Mouse (Mus musculus): Measurements from ENCODE around the gene Cd33. TPM values are rescaled to one million over a fixed set of nuclear protein-coding genes. Genes with fewer than 3 reads are reported as not detected.

The Cd33 gene
- 0.39 and 0.51 TPM in 2 replicates for polyA plus RNA-seq (2016; fragmentation: Nextera tagmentation; extraction: Ambion mirVana)

DNA sequence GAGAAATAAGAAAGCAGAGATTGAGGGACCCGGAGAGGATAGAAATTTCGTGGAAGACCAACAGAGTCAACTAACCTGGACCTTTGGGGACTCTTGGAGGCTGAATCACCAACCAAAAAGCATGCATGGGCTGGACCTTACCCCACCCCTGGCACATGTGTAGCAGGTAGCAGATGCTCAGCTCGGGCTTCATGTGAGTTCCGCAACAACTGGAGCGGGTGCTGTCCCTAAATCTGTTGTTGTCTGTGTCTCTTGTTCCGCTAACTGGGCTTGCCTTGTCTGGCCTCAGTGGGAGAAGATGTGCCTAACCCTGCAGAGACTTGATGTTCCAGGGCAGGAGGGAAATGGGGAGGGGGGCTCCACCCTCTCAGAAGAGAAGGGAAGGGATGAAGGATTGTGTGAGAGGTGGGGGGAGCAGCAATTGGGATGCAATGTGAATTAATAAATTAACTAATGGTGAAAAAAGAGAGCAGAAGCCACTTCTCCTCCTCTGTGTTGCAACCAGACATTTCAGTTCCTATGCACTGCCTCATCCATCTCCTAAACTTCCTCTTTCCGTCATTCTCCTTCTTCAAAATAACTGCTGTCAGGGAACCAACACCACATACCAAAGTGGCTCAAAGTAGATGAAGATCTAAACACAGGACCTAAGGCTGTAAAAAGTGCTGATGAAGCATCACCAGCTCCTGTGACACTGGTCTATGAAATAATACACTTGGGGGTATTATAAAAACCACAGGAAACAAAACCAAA lies at the start of gene Cd33:
TSS of gene Cd33 (minus strand) at position 204 of the 753 bp plus-strand sequence.
- H3K4me1 ChIP-seq: no peaks in the 10 kb centered on the region
- WGBS: 84% methylated on average over 7 of the region's 7 CpGs
- H3K27me3 ChIP-seq (replicated peaks; ENCODE audit: low read depth, poor library complexity, severe bottlenecking): no peaks in the 10 kb centered on the region
- no peak within 1 kb of the TSS for H3K4me3 ChIP-seq
- no peak within 1 kb of the TSS for H3K27ac ChIP-seq (replicated peaks)
- no peaks in the 10 kb centered on the region for H3K36me3 ChIP-seq (replicated peaks)
- no peak for DNase-seq (ENCODE audit: low spot score)
- H3K9me3 ChIP-seq: no peaks in the 10 kb centered on the region

DNA sequence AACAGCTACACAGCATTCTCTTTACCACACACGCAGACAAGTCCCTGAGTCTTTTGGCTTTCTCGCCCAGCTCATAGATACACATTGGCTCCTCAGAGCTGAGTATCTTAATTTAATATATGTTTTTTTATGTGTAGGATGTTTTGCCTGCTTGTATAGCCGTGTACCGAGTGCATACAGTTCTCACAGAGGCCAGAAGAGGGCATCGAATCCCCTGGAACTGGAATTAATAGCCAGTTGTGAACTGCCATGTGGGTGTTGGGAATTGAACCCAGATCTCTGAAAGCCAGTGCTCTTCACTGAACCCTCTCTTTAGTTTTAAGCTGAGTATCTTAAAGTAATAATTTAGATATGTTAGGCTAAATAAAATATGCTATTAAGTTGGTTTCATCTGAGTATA lies 40.6 kb upstream of the Cd33 start:
- WGBS: 91% methylated on average over 5 of the region's 5 CpGs

DNA sequence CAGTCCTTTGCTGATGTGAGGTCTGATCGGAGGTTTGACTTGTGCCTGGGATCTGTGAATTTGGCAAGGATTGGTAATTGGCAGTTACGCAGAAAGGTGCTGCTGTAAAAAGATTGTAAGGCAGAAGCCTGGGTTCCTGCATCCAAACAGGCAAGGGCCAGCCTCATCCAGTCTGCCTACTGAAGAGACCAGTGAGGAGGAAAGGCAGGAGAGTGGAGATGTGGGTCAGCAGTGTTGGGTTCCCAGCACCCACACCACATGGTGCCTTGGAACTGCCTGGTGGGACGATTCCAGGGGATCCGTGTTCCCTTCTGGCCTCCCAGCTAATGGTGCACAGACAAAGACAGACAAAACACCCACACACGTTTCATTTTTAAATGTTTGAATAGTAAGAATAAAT lies 36.3 kb upstream of the Cd33 start:
- H3K4me3 ChIP-seq: peak overlapping the region; percentile 76
- no peak for DNase-seq (ENCODE audit: low spot score)
- peaks cover 15% of the 10 kb centered on the region for H3K4me1 ChIP-seq
- peaks cover 36% of the 10 kb centered on the region for H3K36me3 ChIP-seq (replicated peaks)
- H3K9me3 ChIP-seq: no peaks in the 10 kb centered on the region
- H3K27me3 ChIP-seq (replicated peaks; ENCODE audit: low read depth, poor library complexity, severe bottlenecking): no peaks in the 10 kb centered on the region
- H3K27ac ChIP-seq (replicated peaks): peak overlapping the region; percentile 89
- 74% methylated on average over 5 of the region's 5 CpGs for WGBS

More for the DNA sequence above, 40.6 kb upstream of the Cd33 start:
- Histone ChIP-seq H3K4me3 (no peak overlapping the region), H3K27ac (replicated peaks) (no peak overlapping the region), H3K27me3 (replicated peaks; ENCODE audit: low read depth, poor library complexity, severe bottlenecking) (no peaks in the 10 kb centered on the region), H3K4me1 (peaks cover 15% of the 10 kb centered on the region), H3K9me3 (no peaks in the 10 kb centered on the region), H3K36me3 (replicated peaks) (peaks cover 73% of the 10 kb centered on the region)
- DNase-seq (ENCODE audit: low spot score): no peak

DNA sequence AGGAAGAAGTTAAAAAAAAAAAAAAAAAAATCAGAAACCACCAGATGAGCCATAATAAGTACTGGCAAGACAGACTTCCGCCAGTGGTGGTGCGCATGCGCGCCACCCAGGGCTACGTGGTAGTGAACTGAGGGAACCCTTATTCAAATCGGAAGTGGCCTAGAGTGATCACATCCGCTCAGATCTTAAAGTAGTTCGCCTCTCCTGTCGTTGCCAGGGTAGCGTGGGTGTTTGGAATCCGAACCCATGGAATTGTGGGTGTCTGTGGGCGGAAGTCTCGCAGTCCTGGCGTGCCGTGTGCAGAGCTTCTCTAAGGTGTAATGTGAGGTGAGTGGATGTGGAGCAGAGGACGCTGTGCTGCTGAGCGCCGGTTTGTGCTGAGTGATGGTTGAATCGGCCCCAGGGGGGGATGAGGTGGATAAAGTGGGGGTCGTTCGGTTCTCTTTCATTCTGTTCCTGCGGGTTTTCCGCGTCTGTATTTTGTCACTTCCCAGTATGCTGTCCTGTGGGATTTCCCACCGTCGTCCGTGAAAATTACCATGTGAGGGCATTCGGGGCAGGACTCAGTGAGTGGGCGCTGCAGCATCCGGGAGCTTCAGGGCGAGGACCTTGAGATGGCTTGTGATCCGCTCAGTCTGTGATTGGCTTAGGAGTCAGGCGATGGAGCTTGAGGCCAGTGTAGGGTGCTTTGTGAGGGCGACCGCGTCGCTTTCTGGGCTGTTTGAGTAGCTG lies 35.4 kb upstream of the Cd33 start, which contains the start of gene Zfp719:
TSS of gene Zfp719 (plus strand) at position 171 of the 732 bp plus-strand sequence.
- Histone ChIP-seq H3K4me3 (peak within 1 kb of the TSS; percentile 76), H3K27ac (replicated peaks) (peak within 1 kb of the TSS; percentile 89), H3K36me3 (replicated peaks) (peaks cover 36% of the 10 kb centered on the region), H3K4me1 (peaks cover 15% of the 10 kb centered on the region), H3K27me3 (replicated peaks; ENCODE audit: low read depth, poor library complexity, severe bottlenecking) (no peaks in the 10 kb centered on the region), H3K9me3 (no peaks in the 10 kb centered on the region)
- WGBS: under 1% methylated on average over 37 of the region's 37 CpGs
- peak; percentile 94 for DNase-seq (ENCODE audit: low spot score)

DNA sequence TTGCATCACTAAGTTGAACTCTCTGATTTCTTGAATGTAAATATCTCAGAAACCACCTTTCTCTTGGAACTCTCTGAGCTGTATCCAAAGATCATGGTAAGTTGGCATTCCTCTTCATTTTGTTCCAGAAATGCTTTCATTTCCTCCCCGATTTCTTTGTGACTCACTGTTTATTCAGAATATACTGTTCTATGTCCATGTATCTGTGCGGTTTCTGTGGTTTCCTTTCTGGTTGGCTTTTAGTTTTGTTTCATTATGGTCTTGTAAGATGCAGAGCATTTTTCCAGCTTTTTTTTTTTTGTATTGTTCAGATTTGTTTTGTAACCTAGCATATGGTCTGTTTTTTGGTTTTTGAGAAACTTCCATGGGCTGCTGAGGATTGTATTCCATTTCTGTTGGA lies 27.0 kb upstream of the Cd33 start:
- 91% methylated on average over 2 of the region's 2 CpGs for WGBS
- DNase-seq (ENCODE audit: low spot score): no peak
- no peaks in the 10 kb centered on the region for H3K4me1 ChIP-seq
- H3K36me3 ChIP-seq (replicated peaks): peaks cover 96% of the 10 kb centered on the region
- 0 out of 2 replicates have a peak, but pooled peaks cover 5% of the 10 kb centered on the region for H3K9me3 ChIP-seq
- no peaks in the 10 kb centered on the region for H3K27me3 ChIP-seq (replicated peaks; ENCODE audit: low read depth, poor library complexity, severe bottlenecking)
- H3K27ac ChIP-seq (replicated peaks): no peak overlapping the region
- H3K4me3 ChIP-seq: no peak overlapping the region

DNA sequence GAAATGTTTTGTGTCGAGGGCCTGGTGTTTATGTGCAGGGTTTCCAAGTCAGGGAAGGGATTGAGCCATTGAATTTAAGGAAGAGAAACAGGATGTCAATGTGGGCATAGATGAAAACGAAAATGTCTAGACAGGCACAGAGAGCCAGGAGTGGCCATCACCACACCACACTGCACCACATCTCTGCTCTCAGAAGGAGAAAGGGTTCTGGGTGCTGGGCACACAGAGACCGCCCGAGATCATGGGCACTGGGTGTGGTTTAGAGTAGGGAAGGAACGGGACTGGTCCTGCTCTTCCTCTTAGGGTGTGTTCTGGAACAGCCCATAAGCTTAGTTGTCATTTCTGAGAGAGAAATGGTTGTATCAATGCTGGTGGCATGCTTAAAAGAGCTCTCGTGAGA lies 19.1 kb upstream of the Cd33 start:
- WGBS: 59% methylated on average over 6 of the region's 6 CpGs
- H3K27ac ChIP-seq (replicated peaks): peak overlapping the region; percentile 90; the same call in 1 of the 2 replicates

DNA sequence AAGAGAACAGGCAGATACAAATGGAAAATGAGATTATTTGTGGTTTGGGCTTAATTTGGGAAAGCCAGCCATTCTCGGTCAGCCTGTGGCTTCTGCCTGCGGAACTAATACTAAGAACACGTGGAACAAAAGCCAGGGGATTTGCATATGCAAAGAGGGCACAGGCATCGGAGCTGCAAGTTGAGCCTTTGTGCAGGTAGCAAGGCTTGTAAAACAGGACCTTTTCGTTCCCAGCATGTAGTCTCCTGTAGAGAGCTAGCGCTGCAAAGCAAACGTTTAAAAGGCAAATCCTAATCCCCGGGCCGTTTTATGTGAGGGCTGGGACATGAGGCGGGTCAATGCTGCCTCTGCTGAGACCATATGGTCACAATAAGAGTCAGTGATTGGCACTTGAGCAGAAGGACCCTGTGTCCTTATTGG lies 18.4 kb upstream of the Cd33 start:
- H3K9me3 ChIP-seq: no peaks in the 10 kb centered on the region
- peaks cover 30% of the 10 kb centered on the region for H3K36me3 ChIP-seq (replicated peaks)
- H3K4me1 ChIP-seq: peaks cover 15% of the 10 kb centered on the region
- WGBS: 0% methylated on average over 10 of the region's 10 CpGs
- H3K27ac ChIP-seq (replicated peaks): peak overlapping the region; percentile 90
- H3K27me3 ChIP-seq (replicated peaks; ENCODE audit: low read depth, poor library complexity, severe bottlenecking): no peaks in the 10 kb centered on the region
- H3K4me3 ChIP-seq: peak overlapping the region; percentile 82
- peak; percentile 50 for DNase-seq (ENCODE audit: low spot score)

More for the DNA sequence above, 19.1 kb upstream of the Cd33 start:
- H3K27me3 ChIP-seq (replicated peaks; ENCODE audit: low read depth, poor library complexity, severe bottlenecking): no peaks in the 10 kb centered on the region
- peaks cover 37% of the 10 kb centered on the region for H3K36me3 ChIP-seq (replicated peaks)
- no peak for DNase-seq (ENCODE audit: low spot score)
- H3K4me3 ChIP-seq: peak overlapping the region; percentile 82
- no peaks in the 10 kb centered on the region for H3K9me3 ChIP-seq
- peaks cover 15% of the 10 kb centered on the region for H3K4me1 ChIP-seq

DNA sequence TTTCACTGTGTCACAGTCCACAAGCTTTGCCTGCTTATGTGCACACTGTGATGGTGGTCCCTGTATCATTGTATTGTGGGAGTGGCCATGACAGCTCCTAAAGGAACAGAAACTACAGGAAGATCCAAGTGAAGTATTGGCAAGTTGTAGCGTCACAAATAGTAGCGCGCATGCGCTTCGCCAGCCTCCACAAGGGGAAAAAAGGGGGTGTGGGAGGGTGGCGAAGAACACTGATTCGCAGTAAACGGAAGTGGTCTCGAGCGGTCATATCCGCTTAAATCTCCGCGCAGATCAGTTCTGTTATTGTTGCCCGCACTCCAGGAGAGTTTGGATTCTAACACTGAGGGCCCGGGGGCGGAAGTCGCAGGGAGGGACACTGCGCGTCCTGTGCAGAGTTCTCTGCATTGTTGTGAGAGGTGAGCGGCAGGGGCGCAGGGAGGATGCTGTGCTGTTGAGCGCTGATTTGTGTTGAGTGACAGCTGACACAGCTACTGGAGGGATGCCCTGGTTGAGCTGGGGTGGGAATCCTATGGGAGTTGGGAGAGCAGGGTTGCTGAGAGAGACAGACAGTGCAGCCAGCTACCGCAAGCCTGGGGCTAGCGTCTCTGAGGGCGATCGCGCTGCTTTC lies 17.9 kb upstream of the Cd33 start, which contains the start of gene Zfp658:
TSS of gene Zfp658 (plus strand) at position 251 of the 628 bp plus-strand sequence.
- H3K9me3 ChIP-seq: no peaks in the 10 kb centered on the region
- H3K36me3 ChIP-seq (replicated peaks): peaks cover 25% of the 10 kb centered on the region
- under 1% methylated on average over 27 of the region's 27 CpGs for WGBS
- peak within 1 kb of the TSS; percentile 90 for H3K27ac ChIP-seq (replicated peaks)
- peak within 1 kb of the TSS; percentile 82 for H3K4me3 ChIP-seq
- DNase-seq (ENCODE audit: low spot score): peak; percentile 91
- no peaks in the 10 kb centered on the region for H3K27me3 ChIP-seq (replicated peaks; ENCODE audit: low read depth, poor library complexity, severe bottlenecking)
- H3K4me1 ChIP-seq: peaks cover 15% of the 10 kb centered on the region

DNA sequence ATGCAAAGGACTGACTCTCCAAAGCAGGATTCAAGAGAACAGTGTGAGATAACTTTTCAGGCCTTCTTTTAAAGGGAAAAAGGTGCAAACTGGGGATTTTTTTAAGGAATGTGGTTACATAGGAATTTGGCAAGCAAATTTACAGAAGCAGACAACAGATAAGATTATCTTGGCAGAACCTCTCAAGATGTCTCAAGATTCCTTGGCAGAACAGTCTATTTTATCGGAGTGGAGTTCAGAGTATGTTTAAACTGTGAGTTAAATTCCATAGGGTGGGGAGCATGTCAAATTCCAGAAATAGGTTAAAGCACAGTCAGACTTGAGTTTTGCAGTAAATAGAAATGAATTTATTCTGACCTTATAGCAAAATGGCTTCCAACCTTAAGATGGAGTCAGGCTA lies 12.7 kb upstream of the Cd33 start:
- Histone ChIP-seq H3K4me3 (no peak overlapping the region), H3K36me3 (replicated peaks) (no peaks in the 10 kb centered on the region), H3K27ac (replicated peaks) (no peak overlapping the region), H3K4me1 (peaks cover 7% of the 10 kb centered on the region), H3K27me3 (replicated peaks; ENCODE audit: low read depth, poor library complexity, severe bottlenecking) (no peaks in the 10 kb centered on the region), H3K9me3 (no peaks in the 10 kb centered on the region)
- WGBS: 93% methylated on average over 1 of the region's 1 CpGs
- no peak for DNase-seq (ENCODE audit: low spot score)

DNA sequence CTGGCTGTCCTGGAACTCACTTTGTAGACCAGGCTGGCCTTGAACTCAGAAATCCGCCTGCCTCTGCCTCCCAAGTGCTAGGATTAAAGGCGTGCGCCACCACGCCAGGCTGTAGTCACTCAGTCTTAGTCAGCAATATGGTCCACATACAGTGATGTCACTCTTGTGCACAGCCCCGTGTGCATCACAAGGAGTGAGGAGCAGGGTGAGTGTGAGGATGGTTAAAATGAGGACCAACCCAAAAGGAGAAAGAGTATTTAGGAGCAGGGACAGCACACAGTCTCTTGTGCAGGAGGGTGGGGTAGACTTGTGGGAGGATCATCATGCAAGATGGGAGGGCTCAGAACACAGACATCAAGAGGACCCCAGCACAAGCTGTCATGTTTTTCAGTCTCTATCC lies 11.1 kb upstream of the Cd33 start:
- Histone ChIP-seq H3K36me3 (replicated peaks) (no peaks in the 10 kb centered on the region), H3K27me3 (replicated peaks; ENCODE audit: low read depth, poor library complexity, severe bottlenecking) (no peaks in the 10 kb centered on the region), H3K4me1 (peaks cover 7% of the 10 kb centered on the region), H3K4me3 (no peak overlapping the region), H3K9me3 (no peaks in the 10 kb centered on the region), H3K27ac (replicated peaks) (no peak overlapping the region)
- no peak for DNase-seq (ENCODE audit: low spot score)
- 87% methylated on average over 5 of the region's 5 CpGs for WGBS

DNA sequence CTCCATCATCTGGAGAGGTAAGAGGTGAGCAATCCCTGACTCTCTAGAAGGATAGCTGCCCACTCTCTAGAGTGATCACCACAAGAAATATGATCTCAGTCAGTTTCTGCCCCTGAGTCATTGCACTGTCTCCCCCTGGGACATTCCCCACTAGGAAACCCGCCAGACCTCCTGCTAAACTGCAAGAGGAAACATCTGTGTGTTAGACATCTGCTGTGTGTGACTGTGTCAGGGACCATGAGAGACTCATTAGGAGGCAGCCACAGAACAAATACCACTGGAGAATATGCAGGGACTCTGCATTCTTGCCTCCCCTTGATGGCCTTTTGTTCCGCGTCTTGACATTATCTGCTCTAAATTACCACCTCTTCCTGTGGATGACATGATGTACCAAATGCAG lies 10.3 kb upstream of the Cd33 start:
- Histone ChIP-seq H3K27ac (replicated peaks) (no peak overlapping the region; the same call in 1 of the 2 replicates), H3K36me3 (replicated peaks) (no peaks in the 10 kb centered on the region), H3K4me3 (no peak overlapping the region), H3K9me3 (no peaks in the 10 kb centered on the region), H3K27me3 (replicated peaks; ENCODE audit: low read depth, poor library complexity, severe bottlenecking) (no peaks in the 10 kb centered on the region), H3K4me1 (peaks cover 7% of the 10 kb centered on the region)
- WGBS: 47% methylated on average over 3 of the region's 3 CpGs
- DNase-seq (ENCODE audit: low spot score): peak; percentile 25

DNA sequence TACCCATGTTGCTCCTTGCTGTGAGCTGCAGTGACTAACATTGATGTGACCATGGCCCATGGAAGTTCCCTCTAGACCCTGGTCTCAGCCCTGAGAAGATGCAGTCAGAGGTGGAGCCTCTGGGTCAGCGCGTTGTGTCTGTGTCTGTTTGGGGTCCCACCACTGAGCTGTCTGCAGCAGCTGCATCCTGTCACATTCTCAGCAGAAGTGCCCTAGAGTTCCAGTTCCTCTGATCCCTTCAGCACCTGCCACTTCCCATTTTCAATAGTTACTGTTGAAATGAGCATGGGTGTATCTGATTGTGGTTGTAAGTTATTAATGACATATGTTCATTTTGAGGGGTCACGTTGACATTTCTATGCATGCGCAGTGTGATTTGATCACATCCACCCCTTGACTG lies 8.9 kb upstream of the Cd33 start:
- no peak for DNase-seq (ENCODE audit: low spot score)
- Histone ChIP-seq H3K36me3 (replicated peaks) (no peaks in the 10 kb centered on the region), H3K4me1 (peaks cover 7% of the 10 kb centered on the region), H3K9me3 (no peaks in the 10 kb centered on the region), H3K27ac (replicated peaks) (no peak overlapping the region), H3K27me3 (replicated peaks; ENCODE audit: low read depth, poor library complexity, severe bottlenecking) (no peaks in the 10 kb centered on the region), H3K4me3 (no peak overlapping the region)
- WGBS: 80% methylated on average over 4 of the region's 4 CpGs

All from embryonic facial prominence, embryonic 10.5 days (tissue).